Mouse (Mus musculus) liver, embryonic 14.5 days (tissue): ENCODE measurements around the gene Bag3.

ENCODE experiments used
- CTCF ChIP-seq: IDR thresholded peaks from 2 replicates; pipeline ENCODE4 v1.5.1; 2016; ENCODE audit warnings: antibody characterized with exemption, low read depth, control low read depth
- EP300 ChIP-seq: IDR thresholded peaks from 2 replicates; pipeline ENCODE4 v1.6.1; 2016; ENCODE audit warnings: antibody characterized with exemption, low read depth

DNA sequence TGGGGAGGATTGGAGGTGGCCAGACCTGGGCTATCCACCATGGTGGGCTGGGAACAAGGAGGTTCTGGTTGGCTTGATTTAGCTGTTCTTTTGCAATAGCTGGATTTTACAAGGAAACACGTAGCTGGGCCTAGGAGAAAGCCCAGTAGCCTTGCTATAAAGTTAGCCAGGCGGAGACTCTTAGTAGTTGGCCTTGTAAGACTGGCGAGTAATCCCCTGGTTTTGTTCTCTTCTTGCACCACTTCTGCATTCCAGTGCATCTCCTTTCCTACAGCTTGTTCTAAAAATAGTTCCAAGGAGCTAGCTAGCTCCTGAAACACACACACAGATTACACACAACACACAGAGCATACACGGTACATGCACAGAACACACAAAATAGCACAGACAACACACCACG is 15.4 kb downstream of the Bag3 start:
- TF ChIP-seq CTCF (no peak), EP300 (no peak)
